Mouse (Mus musculus) B cell, adult (primary cell): ENCODE measurements around the gene Erbin. TPM values are rescaled to one million over a fixed set of nuclear protein-coding genes. Genes with fewer than 3 reads are reported as not detected.

Experiments
- total RNA-seq: library from RNA; stranded (reverse); gene quantifications from 4 replicates; pipeline ENCODE4 v1.2.4, GENCODE M21; 2023; ENCODE audit not compliant: inconsistent age

Gene Erbin
- total RNA-seq = 113 to 128 TPM (median 123 TPM) in 4 replicates

DNA sequence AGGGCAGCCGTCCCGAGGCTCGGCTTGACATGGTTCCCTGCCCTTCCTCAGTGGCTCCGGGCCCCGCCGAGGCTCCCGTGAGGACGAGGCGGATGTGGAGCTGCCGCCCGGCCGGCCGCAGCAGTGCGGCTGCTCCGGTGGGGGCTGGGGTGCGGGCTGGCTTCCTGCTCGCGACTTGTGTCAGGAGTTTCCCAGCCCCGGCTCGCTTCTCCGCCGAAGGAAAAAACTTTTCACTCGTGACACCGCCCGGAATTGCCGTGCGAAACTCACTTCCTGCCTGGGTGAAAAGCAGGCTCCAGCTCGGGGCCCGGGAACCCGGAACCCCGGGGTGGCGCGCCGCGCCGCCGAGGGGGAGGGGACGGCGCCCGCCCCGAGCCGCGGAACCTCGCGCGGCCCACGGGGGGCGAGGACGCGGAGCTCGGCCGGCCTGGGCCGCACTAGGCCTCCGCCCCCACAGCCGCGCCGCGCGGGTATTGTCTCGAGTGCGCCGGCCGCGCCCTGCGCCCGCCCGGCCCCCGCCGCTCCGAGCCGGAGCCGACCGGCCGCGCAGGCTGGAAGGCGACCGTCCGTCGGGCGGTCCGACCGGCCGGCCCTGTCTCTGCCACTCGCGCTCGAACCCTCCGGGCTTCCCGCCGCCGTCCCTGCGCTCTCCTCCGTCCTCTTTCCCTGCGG is at the start of gene Erbin:
Gene Erbin, minus strand, starts transcription at position 254 of the 672 bp plus-strand sequence.

DNA sequence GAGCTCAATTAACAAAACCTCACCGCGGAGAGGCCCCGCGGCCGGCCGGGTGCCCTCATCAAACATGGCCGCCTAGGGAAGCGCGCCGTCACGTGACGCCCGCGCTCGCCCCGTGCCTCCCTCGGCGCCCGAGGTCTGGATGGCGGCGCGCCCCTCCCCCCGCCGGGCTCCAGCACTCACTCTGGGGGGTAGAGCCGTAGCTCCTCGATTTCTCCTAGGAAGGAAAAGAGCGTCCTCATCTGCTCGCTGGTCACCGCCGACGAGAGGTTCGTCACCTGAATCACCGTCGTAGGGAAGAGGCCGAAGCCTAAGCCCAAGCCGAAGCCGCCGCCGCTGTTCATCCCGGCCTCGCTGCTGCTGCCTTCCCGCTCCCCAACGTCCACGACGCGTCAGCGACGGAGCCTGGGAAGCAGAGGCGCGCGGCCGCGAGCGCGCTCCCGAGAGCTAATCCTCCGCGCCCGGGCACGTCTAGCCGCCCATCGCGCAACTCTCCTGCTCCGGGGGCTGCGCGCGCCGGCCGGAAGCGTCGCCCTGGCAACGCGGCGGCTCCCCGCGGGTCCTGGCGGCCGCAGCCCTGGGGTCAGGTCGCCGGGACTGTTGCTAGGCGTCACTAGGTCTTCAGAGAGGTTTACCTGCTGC is 146.1 kb downstream of the Erbin start, which contains the start of gene Srek1:
Gene Srek1, minus strand, starts transcription at position 490 of the 639 bp plus-strand sequence.

Other genes starting within 250 kb of the Erbin start
- 117 to 142 TPM (median 135 TPM) in 4 replicates for gene Srek1, start 145.9 kb downstream of the Erbin start, total RNA-seq
- gene Nln, start 189.1 kb upstream of the Erbin start, total RNA-seq = 17.9 to 19.7 TPM (median 18.7 TPM) in 4 replicates
- 0.75 TPM in 1 of 4 replicates, not detected in the others for gene Sgtb, start 189.2 kb upstream of the Erbin start, total RNA-seq